12 mouse cellular contexts compared by ENCODE assay signal in the genomic region with DNA sequence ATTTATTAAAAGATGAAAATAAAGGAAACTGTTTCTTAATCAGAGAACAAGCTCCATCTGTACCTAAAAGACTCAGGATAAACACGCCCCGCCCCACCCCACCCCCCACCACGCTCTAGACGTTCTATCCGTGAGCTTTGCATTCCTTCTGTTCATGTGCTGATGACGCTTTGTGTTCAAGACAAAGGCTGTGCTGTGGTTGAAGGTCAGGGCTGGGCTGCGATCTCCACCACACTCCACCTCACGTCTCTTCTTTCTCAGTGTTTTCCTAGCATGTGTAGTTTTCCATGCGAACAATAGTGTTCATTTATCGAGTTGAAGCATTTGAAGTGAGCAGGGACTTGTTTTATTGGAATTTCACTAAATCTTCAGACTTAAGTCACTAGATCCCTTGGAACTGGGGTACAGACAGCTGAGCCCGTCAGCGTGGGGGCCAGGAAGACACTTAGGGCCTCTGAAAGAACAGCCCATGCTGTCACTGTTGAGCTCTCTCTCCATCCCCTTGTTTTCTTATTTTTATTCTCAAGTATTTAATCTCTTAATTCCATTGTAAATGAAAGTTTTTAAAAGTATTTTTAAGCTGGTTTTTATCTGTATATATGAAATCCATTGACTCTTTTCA.
DNase-seq lines count a peak whose midpoint lies in the region; ATAC-seq and TF ChIP-seq lines count a peak whose summit lies in the region.
"Had no signal": no experiment of that assay in that cellular context is flagged by ENCODE, and none has a peak within 500 bp of the region (broad histone marks: within the 10 kb centered on the region; RNA-seq: fewer than 3 reads in every experiment).

No protein-coding gene starts in this region.

- no peaks in the 10 kb centered on the region for H3K9me3 ChIP-seq in kidney, embryonic 15.5 days (replicated peaks)
- no peaks in the 10 kb centered on the region for H3K9me3 ChIP-seq in kidney, embryonic 14.5 days (ENCODE audit: control insufficient read depth, low read length)
- no peaks in the 10 kb centered on the region for H3K9me3 ChIP-seq in forebrain, embryonic 14.5 days (replicated peaks; ENCODE audit: control insufficient read depth, low read length)
- H3K9me3 ChIP-seq in midbrain, embryonic 10.5 days (replicated peaks): no peaks in the 10 kb centered on the region

- no peaks in the 10 kb centered on the region for H3K27me3 ChIP-seq in kidney, embryonic 15.5 days
- no peaks in the 10 kb centered on the region for H3K27me3 ChIP-seq in kidney, embryonic 14.5 days (ENCODE audit: control insufficient read depth, insufficient read depth, low read length)
- no peaks in the 10 kb centered on the region for H3K27me3 ChIP-seq in forebrain, embryonic 14.5 days (replicated peaks; ENCODE audit: control insufficient read depth, insufficient read depth, low read length)
- no peaks in the 10 kb centered on the region for H3K27me3 ChIP-seq in midbrain, embryonic 10.5 days (ENCODE audit: low read depth, poor library complexity, severe bottlenecking)
- H3K27me3 ChIP-seq in heart, adult 2 months (ENCODE audit: control insufficient read depth, insufficient read depth, low read length): no peaks in the 10 kb centered on the region

- no peak for ATAC-seq in kidney, embryonic 15.5 days (replicated peaks; ENCODE audit: low FRiP score)
- no peak for ATAC-seq in kidney, embryonic 14.5 days (ENCODE audit: low FRiP score, low TSS enrichment)
- peak; percentile 54; the same call in 1 of the 2 replicates for ATAC-seq in forebrain, embryonic 14.5 days

- H3K9ac ChIP-seq in kidney, embryonic 15.5 days: no peak overlapping the region
- H3K9ac ChIP-seq in kidney, embryonic 14.5 days (ENCODE audit: low read depth, low read length): no peak overlapping the region
- H3K9ac ChIP-seq in forebrain, embryonic 14.5 days (ENCODE audit: low read length): no peak overlapping the region
- H3K9ac ChIP-seq in heart, adult 2 months (ENCODE audit: low read depth, low read length): no peak overlapping the region

- TF ChIP-seq EP300 in heart, adult 2 months (IDR thresholded peaks at IDR 0.05; ENCODE audit: insufficient read depth, low read depth, low read length): no peak

- H3K4me3 ChIP-seq in kidney, embryonic 15.5 days (replicated peaks): no peak overlapping the region
- no peak overlapping the region for H3K4me3 ChIP-seq in kidney, embryonic 14.5 days (ENCODE audit: low read length)
- no peak overlapping the region for H3K4me3 ChIP-seq in forebrain, embryonic 14.5 days (ENCODE audit: low read depth, low read length)
- H3K4me3 ChIP-seq in midbrain, embryonic 10.5 days: no peak overlapping the region
- H3K4me3 ChIP-seq in lung, adult 2 months (replicated peaks; ENCODE audit: extremely low read depth, low read depth, low read length): no peak overlapping the region
- H3K4me3 ChIP-seq in heart, adult 2 months: no peak overlapping the region

- intact Hi-C loops in heart, adult 2 months (cut with DNase I): no loop called here

- no peak overlapping the region for H3K27ac ChIP-seq in kidney, embryonic 15.5 days
- no peak overlapping the region for H3K27ac ChIP-seq in kidney, embryonic 14.5 days (ENCODE audit: low read depth, low read length)
- H3K27ac ChIP-seq in forebrain, embryonic 14.5 days (ENCODE audit: low read depth, low read length): no peak overlapping the region
- H3K27ac ChIP-seq in midbrain, embryonic 10.5 days (replicated peaks): peak overlapping the region; percentile 74
- no peak overlapping the region for H3K27ac ChIP-seq in heart, adult 2 months

- H3K79me2 ChIP-seq in heart, adult 2 months (replicated peaks; ENCODE audit: control insufficient read depth, insufficient read depth, low read length): no peaks in the 10 kb centered on the region

- 20% methylated on average over 12 of the region's 12 CpGs for WGBS in kidney, embryonic 15.5 days
- 22% methylated on average over 12 of the region's 12 CpGs for WGBS in kidney, embryonic 14.5 days
- WGBS in forebrain, embryonic 14.5 days: 4% methylated on average over 12 of the region's 12 CpGs
- 8% methylated on average over 12 of the region's 12 CpGs for WGBS in midbrain, embryonic 10.5 days
- WGBS in lung, adult 2 months: 35% methylated on average over 12 of the region's 12 CpGs
- WGBS in heart, adult 2 months: 44% methylated on average over 12 of the region's 12 CpGs

- H3K36me3 ChIP-seq in kidney, embryonic 15.5 days: no peaks in the 10 kb centered on the region
- H3K36me3 ChIP-seq in kidney, embryonic 14.5 days (ENCODE audit: control insufficient read depth, insufficient read depth, low read length): no peaks in the 10 kb centered on the region
- no peaks in the 10 kb centered on the region for H3K36me3 ChIP-seq in forebrain, embryonic 14.5 days (ENCODE audit: control insufficient read depth, insufficient read depth, low read length)
- H3K36me3 ChIP-seq in midbrain, embryonic 10.5 days: no peaks in the 10 kb centered on the region
- H3K36me3 ChIP-seq in heart, adult 2 months (ENCODE audit: control insufficient read depth, insufficient read depth, low read length): no peaks in the 10 kb centered on the region

- peak; percentile 12 for DNase-seq in forebrain, embryonic 14.5 days (ENCODE audit: low spot score)
- DNase-seq in midbrain, embryonic 10.5 days (ENCODE audit: low spot score): peak; percentile 62
- DNase-seq in natural killer cell, adult 2 months (ENCODE audit: low spot score in 2 of 2): no peak
- no peak for DNase-seq in lung, adult 2 months
- DNase-seq in adrenal gland, postnatal 25 days: no peak
- DNase-seq in heart, adult 2 months: no peak
- DNase-seq: adrenal gland, postnatal 10 days; layer of hippocampus, adult 9-11 months; lung, adult 18-20 months had no signal

- H3K4me1 ChIP-seq in kidney, embryonic 15.5 days: no peaks in the 10 kb centered on the region
- H3K4me1 ChIP-seq in kidney, embryonic 14.5 days (ENCODE audit: control insufficient read depth, insufficient read depth, low read length): no peaks in the 10 kb centered on the region
- 0 out of 2 replicates have a peak, but pooled peaks cover 4% of the 10 kb centered on the region for H3K4me1 ChIP-seq in forebrain, embryonic 14.5 days (ENCODE audit: control insufficient read depth, insufficient read depth, low read length)
- peaks cover 11% of the 10 kb centered on the region for H3K4me1 ChIP-seq in midbrain, embryonic 10.5 days
- H3K4me1 ChIP-seq in lung, adult 2 months (ENCODE audit: control insufficient read depth, insufficient read depth, low read length): no peaks in the 10 kb centered on the region
- H3K4me1 ChIP-seq in heart, adult 2 months (ENCODE audit: control insufficient read depth, insufficient read depth, low read length): no peaks in the 10 kb centered on the region

- peak overlapping the region; percentile 35; the same call in 1 of the 2 replicates for H3K4me2 ChIP-seq in kidney, embryonic 15.5 days
- H3K4me2 ChIP-seq in kidney, embryonic 14.5 days (replicated peaks; ENCODE audit: low read depth, low read length): no peak overlapping the region
- peak overlapping the region; percentile 29 for H3K4me2 ChIP-seq in forebrain, embryonic 14.5 days (ENCODE audit: low read length)
- H3K4me2 ChIP-seq: heart, embryonic 11.5 days had no signal

- no peak for TF ChIP-seq CTCF in lung, adult 2 months (IDR thresholded peaks at IDR 0.05; ENCODE audit: insufficient read depth, low read length)
- TF ChIP-seq CTCF in heart, adult 2 months (IDR thresholded peaks at IDR 0.05): no peak

- TF ChIP-seq POLR2A in lung, adult 2 months (IDR thresholded peaks at IDR 0.05; ENCODE audit: borderline replicate concordance, extremely low read depth, low read depth, low read length): no peak
- TF ChIP-seq POLR2A in heart, adult 2 months (IDR thresholded peaks at IDR 0.05; ENCODE audit: insufficient read depth, low read depth, low read length): no peak

Comparison
In these comparisons a context has a peak if more than half of its experiments do, and no peak if none do; other contexts are left out.
1. DNase-seq: peak in forebrain, embryonic 14.5 days (single experiment) and midbrain, embryonic 10.5 days (single experiment); none in natural killer cell, adult 2 months (0 of 2), lung, adult 2 months (single experiment), adrenal gland, postnatal 25 days (single experiment) and heart, adult 2 months (0 of 2).